Mouse (Mus musculus) embryo, embryonic 10 days (tissue): ENCODE results near the gene Mtap.

Experiments used
- DNase-seq: peaks from one replicate; pipeline ENCODE4 v3.0.0-alpha.2; 2015; ENCODE audit warnings: low spot score

Mtap gene

DNA sequence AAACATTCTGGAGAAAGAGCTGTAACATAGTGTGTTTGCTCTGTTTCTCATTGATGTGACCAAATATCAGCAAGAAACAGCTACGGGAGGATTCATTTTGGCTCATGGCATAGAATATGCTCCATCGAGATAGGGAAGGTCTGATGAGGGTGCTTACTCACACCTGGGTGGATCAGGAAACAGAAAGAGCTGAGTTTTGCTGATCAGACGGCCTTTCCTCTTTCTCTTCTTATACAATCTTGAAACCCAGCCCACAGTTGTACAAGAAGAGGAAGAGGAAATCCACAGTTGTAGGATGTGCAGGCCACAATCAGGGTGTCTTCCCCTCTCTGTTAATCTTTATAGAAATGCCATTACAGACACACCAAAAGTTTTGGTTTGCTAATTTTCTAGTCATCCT lies 75.3 kb downstream of the Mtap start:
- DNase-seq, result no peak
